Mouse (Mus musculus): Measurements from ENCODE around the gene Clmp.

Clmp gene

GRCm38 (mm10) chr9:40693026-40693425 is 7.3 kb downstream of the Clmp start:
- DNase-seq (ENCODE audit: low spot score in 2 of 2): no peak

GRCm38 (mm10) chr9:40693768-40694167 is 8.0 kb downstream of the Clmp start:
- no peak for DNase-seq (ENCODE audit: low spot score in 2 of 2)

- DNase-seq (ENCODE audit: low spot score in 2 of 2): no peak
These were observed 8.5 kb downstream of the Clmp start for GRCm38 (mm10) chr9:40694284-40694683.

DNA sequence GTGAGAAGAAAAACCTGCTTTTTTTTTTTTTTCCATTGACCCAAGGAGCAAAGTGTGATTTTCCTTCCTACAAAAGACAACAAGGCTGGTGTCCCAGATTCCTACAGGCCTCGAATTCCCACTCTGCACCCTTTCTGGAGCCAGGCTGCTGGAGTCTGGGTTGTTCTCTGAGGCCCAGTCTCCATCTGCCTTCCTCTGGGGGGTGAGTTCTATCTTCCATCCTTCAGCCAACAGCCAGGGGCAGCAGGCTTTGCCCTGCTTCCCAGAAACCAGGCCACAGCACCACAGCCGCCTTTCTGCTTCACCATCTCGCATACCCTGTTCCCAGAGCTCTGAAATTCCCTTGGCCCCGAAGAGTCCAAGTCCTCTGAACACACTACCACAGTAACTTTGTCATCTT is 10.3 kb downstream of the Clmp start:
- no peak for DNase-seq (ENCODE audit: low spot score in 2 of 2)

DNA sequence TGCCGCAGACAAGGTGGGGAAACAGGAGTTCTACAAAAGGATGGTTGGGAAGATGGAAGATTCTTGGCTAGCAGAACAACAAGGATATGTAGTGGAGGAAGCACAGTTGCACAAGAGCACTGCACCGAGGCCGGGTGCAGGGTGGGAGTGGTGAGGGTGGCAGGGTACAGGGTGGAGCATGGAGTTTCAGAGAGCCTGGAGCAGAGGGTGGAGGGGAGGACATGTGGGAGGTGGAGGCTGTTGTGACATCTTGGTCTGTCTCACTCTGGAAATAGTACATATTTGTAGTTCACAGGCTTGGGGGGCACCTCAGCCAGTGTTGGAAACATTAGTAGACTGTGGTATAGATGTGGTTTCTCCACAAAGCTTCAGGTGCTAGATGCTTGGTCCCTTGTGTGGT is 13.4 kb downstream of the Clmp start:
- no peak for DNase-seq (ENCODE audit: low spot score in 2 of 2)

GRCm38 (mm10) chr9:40700253-40700652 is 14.5 kb downstream of the Clmp start:
- DNase-seq (ENCODE audit: low spot score in 2 of 2): no peak

- DNase-seq (ENCODE audit: low spot score in 2 of 2): no peak
These were observed 18.9 kb downstream of the Clmp start for GRCm38 (mm10) chr9:40704364-40705276.

- no peak for DNase-seq (ENCODE audit: low spot score in 2 of 2)
These were observed 22.8 kb downstream of the Clmp start for GRCm38 (mm10) chr9:40708448-40709140.

DNA sequence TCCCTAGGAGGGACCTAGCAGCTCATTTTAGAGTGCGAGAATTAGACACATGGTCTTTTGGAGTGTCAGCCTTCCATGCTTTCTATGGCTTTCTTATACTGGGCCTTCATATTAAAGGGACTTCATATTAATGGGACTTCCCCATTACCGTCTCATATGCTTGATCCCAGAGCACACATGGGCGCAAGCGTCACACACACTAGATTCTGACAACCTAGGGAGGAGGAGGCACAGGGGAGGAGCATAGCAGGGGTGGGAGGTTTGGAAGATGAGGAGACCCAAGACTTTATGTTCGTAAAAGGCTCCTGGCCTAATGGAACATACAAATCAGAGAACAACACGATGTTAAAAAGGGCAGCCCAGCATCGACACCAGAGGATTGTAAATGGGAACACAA is 23.4 kb downstream of the Clmp start:
- DNase-seq (ENCODE audit: low spot score in 2 of 2): no peak

GRCm38 (mm10) chr9:40709587-40709986 is 23.8 kb downstream of the Clmp start:
- DNase-seq (ENCODE audit: low spot score in 2 of 2): no peak

- DNase-seq (ENCODE audit: low spot score in 2 of 2): no peak
These were observed 24.2 kb downstream of the Clmp start for GRCm38 (mm10) chr9:40709991-40710390.

GRCm38 (mm10) chr9:40711654-40712053 is 25.9 kb downstream of the Clmp start:
- no peak for DNase-seq (ENCODE audit: low spot score in 2 of 2)

DNA sequence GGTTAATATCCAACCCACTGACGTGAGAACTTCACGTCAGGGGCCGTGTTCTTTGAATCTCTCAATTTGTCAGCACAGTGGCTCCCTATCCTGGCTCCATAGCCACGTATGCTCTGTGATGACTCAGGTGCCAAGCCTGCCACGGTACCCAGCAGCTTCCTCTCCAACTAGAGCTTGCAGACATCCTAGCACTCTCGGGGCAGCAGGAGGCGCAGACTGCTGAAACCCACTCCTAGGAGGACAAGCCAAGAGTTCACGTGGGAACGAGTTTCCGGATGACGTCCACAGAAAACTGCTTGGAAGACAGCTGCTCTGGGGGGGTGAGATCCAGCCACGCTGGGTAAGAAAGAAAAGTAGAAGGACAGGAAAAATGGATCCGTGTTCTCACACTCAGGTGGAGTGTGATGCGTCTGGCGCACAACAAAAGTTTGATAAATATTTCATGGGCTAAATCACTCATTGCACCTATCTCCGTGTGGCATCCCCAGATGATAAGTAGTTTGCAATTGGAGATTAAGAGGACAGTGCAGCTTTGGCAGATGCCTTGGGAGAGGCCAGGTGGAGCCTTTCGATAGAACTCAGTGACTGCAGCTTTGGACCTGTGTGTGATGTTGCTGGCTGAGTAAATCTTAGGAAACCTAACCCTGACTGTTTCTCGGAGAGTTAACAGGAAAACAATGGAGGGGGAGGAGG is 31.6 kb downstream of the Clmp start:
- DNase-seq (ENCODE audit: low spot score in 2 of 2): no peak

- no peak for DNase-seq (ENCODE audit: low spot score in 2 of 2)
These were observed 32.1 kb downstream of the Clmp start for GRCm38 (mm10) chr9:40717875-40718185.

DNA sequence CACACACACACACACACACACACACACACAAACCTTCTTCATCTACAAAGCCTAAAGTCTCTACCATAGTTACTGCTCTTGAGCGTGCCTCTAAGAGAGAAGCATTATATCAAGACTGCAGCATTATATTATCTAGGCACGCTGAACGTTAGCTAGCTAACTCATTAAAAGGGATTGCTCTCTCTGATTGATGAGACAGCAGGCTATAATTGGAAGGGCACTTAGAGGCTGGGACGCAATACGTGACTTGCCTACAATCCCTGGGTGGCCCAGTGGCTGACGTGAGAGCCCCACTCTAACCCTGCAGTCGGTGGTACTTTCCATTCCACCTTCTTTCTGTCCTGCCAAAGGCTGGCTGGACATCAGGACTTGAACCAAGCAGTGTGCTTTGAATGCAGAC is 35.1 kb downstream of the Clmp start:
- no peak for DNase-seq (ENCODE audit: low spot score in 2 of 2)

DNA sequence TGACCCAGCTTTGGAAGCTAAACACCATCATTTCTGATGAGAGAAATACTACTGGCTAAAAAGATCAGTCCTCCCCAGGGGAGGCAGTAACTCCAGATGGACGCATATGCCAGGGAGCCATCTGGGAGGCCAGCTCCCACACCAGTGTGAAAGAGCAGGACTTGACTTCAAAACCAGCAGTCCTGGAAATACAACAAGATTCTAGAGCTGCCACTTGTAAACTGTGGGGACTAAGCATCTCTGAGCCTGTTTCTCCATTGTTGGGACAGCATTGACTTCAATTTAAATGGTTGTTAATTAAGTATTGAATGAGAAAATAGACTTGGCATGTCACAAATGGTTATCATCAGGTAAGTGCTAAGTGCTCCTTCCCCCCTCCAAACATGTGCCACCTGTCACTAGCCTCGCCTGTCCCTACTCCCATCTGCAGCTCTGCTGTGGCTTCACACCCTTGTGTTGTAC is 37.6 kb downstream of the Clmp start:
- DNase-seq (ENCODE audit: low spot score in 2 of 2): no peak

GRCm38 (mm10) chr9:40724978-40725377 is 39.2 kb downstream of the Clmp start:
- DNase-seq (ENCODE audit: low spot score in 2 of 2): no peak

DNA sequence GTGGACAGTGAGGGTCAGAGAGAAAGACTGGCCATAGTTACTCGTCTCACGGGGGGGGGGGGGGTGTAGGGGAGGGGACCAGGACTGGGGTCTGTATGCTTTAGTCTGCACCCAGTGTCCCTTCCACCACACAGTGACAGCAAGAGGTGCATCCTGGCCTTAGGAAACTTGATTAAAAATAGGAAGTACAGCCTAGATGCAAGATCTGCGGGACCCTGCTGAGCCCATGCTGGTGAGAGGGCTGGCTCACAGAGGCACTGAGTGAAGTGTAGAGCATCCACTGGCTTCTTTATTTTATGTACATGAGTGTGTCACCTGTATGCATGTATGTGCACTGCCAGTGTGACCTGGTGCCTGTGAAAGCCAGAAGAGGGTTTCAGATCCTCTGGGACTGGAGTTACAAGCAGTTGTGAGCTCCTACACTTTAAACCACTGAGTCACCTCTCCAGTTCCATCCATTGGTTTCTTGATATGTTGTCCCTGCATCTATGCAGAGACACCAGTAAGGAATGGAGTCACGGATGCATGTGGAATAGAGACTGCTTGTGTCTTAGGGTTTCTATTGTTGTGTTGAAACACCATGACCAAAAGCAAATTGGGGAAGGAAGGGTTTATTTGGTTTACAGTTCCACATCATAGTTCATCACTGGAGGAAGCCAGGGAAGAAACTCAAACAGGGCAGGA is 41.5 kb downstream of the Clmp start:
- DNase-seq (ENCODE audit: low spot score in 2 of 2): no peak

DNA sequence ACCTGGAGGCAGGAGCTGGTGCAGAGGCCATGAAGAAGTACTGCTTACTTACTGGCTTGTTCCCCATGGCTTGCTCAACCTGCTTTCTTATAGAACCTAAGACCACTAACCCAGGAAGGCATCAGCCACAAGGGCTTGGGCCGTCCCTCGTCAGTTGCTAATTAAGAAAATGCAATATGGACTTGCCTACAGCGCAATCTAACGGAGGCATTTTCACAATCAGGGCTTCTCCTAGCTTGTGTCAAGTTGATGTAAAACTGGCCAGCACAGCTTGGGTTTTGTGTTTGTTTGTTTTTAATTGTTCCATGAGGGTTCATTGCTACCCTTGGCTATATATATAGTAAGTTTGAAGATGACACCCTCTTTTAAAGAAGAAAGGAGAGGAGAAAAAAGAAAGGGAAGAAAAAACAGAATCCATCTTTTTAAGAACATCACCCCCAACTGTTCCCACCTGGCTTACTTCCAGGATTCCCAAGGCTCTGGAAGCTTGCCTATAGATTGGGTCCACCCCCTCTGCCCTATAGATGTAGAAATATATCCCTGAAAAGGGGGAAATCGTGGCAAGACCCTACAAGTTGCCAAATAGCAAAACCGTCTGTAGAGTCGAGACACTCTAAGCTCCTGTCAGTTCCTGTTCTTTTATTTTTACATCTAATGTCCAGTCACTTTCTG is 42.2 kb downstream of the Clmp start:
- no peak for DNase-seq (ENCODE audit: low spot score in 2 of 2)

DNA sequence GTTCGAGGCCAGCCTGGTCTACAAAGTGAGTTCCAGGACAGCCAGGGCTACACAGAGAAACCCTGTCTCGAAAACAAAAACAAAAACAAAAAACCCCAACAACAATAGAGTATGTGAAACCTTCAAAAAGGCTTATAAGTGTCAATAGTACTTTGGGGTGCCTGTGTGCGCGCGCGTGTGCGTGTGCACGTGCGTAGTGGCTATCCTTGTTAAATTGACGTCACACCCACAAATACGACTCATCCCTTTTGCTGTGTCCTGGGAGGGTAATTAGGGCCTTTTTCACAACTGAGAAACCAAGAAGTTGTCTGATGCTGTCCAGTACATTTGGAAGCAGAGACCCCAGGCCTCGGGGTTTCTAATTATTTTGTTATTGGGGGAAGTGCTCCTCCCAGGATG is 44.5 kb downstream of the Clmp start:
- no peak for DNase-seq (ENCODE audit: low spot score in 2 of 2)
